Mouse (Mus musculus) limb, embryonic 14.5 days (tissue): Measurements from ENCODE around the gene Wdr45. TPM values are rescaled to one million over a fixed set of nuclear protein-coding genes. Genes with fewer than 3 reads are reported as not detected.
A peak's percentile ranks its signal among the peaks of the same experiment; 100 is the strongest.
"Not testable (repeated sequence)": the region's sequence is repeated elsewhere in the genome, so short reads cannot be mapped to it uniquely, and the experiment has no call there.

Experiments
- ATAC-seq: fragments of 200-750 bp; cut with Nextera tagmentation; 2 replicates; pipeline ENCODE4 v1.8.0; 2017; ENCODE audit warnings: low read depth, moderate number of reproducible peaks, moderate TSS enrichment; ENCODE audit not compliant: low FRiP score
- DNase-seq: peaks from one replicate; pipeline ENCODE4 v3.0.0-alpha.2; 2015; ENCODE audit warnings: low spot score
- H3K27ac ChIP-seq: fragments of 300-500 bp; sonication (generic); replicated peaks from 2 replicates; pipeline ENCODE4 v1.5.1; 2014; ENCODE audit warnings: low read depth, mild to moderate bottlenecking, low read length, moderate library complexity, mixed read lengths
- H3K27me3 ChIP-seq: fragments of 300-500 bp; sonication (generic); 2 replicates; pipeline ENCODE4 v1.6.1; 2014; ENCODE audit warnings: low read length, mixed read lengths; ENCODE audit not compliant: control insufficient read depth, insufficient read depth
- H3K36me3 ChIP-seq: fragments of 300-500 bp; sonication (generic); 2 replicates; pipeline ENCODE4 v1.6.1; 2014; ENCODE audit warnings: mild to moderate bottlenecking, low read length, moderate library complexity, mixed read lengths; ENCODE audit not compliant: control insufficient read depth, insufficient read depth
- H3K4me1 ChIP-seq: fragments of 300-500 bp; sonication (generic); 2 replicates; pipeline ENCODE4 v1.6.1; 2014; ENCODE audit warnings: antibody characterized with exemption, low read length, mixed read lengths; ENCODE audit not compliant: control insufficient read depth, insufficient read depth
- H3K4me2 ChIP-seq: fragments of 300-500 bp; sonication (generic); replicated peaks from 2 replicates; pipeline ENCODE4 v1.6.1; 2014; ENCODE audit warnings: low read depth, mild to moderate bottlenecking, low read length, moderate library complexity; ENCODE audit not compliant: severe bottlenecking
- H3K4me3 ChIP-seq: fragments of 300-500 bp; sonication (generic); replicated peaks from 2 replicates; pipeline ENCODE4 v1.5.1; 2014; ENCODE audit warnings: low read length
- H3K9ac ChIP-seq: fragments of 300-500 bp; sonication (generic); 2 replicates; pipeline ENCODE4 v1.6.1; 2014; ENCODE audit warnings: mild to moderate bottlenecking, low read depth, low read length, moderate library complexity; ENCODE audit not compliant: severe bottlenecking
- H3K9me3 ChIP-seq: fragments of 300-500 bp; sonication (generic); 2 replicates; pipeline ENCODE4 v1.6.1; 2016; ENCODE audit warnings: low read length; ENCODE audit not compliant: control insufficient read depth
- POLR2A ChIP-seq: fragments of 200-500 bp; IDR thresholded peaks from 2 replicates; pipeline ENCODE4 v1.8.0; 2012; ENCODE audit warnings: inconsistent platforms, mild to moderate bottlenecking, moderate library complexity, borderline replicate concordance; ENCODE audit not compliant: insufficient read depth, insufficient read length; ENCODE audit errors: extremely low read depth
- WGBS: fragments of 180-500 bp; shearing (Covaris S2); extraction: QIAGEN DNeasy Blood & Tissue Kit; methylation state at CpG from one replicate; pipeline ENCODE4 v1.1.7; 2014; 5-methylcytosine and 5-hydroxymethylcytosine counted together
- polyA plus RNA-seq, 2 experiments: library from polyadenylated mRNA; depleted of rRNA in 1 of 2; stranded (reverse) in 1 of 2; unstranded in 1 of 2; fragments of >200 nt; fragmentation: Nextera tagmentation in 1 of 2; extraction: Ambion mirVana in 1 of 2; gene quantifications; 2 replicates each; pipeline versions ENCODE4 v1.2.1 to v1.2.3; 2012 to 2014

The Wdr45 gene
- polyA plus RNA-seq, 2 experiments, result 20.4 to 48.6 TPM

- Histone ChIP-seq H3K4me3 (peak overlapping the region; percentile 55), H3K36me3 (no peaks in the 10 kb centered on the region), H3K4me1 (no peaks in the 10 kb centered on the region), H3K9me3 (no peaks in the 10 kb centered on the region), H3K4me2 (peak overlapping the region; percentile 31), H3K27ac (no peak overlapping the region), H3K27me3 (no peaks in the 10 kb centered on the region), H3K9ac (no peak overlapping the region)
- ATAC-seq (0 out of 2 replicates have a peak, but pooled peaks have one; percentile 5), DNase-seq (no peak)
- 49% methylated on average over 6 of the region's 6 CpGs for WGBS
- TF ChIP-seq POLR2A, result no peak
Measured at GRCm38 (mm10) chrX:7696520-7696919, 17.6 kb upstream of the Wdr45 start.

GRCm38 (mm10) chrX:7696954-7697381 is 17.2 kb upstream of the Wdr45 start, which contains the start of gene Gpkow:
Gene Gpkow (plus strand): TSS chrX:7697131.
- Histone ChIP-seq H3K4me3 (peak within 1 kb of the TSS; percentile 55), H3K4me2 (peak within 1 kb of the TSS; percentile 53), H3K9me3 (no peaks in the 10 kb centered on the region), H3K36me3 (no peaks in the 10 kb centered on the region), H3K4me1 (no peaks in the 10 kb centered on the region), H3K27ac (0 out of 2 replicates have a peak within 1 kb of the TSS, but pooled peaks have one; percentile 33), H3K9ac (peak within 1 kb of the TSS; percentile 61), H3K27me3 (no peaks in the 10 kb centered on the region)
- TF ChIP-seq POLR2A, result no peak
- ATAC-seq (peak; percentile 98), DNase-seq (peak; percentile 92)
- WGBS, result 20% methylated on average over 33 of the region's 33 CpGs

GRCm38 (mm10) chrX:7713764-7714134 is 384 bp upstream of the Wdr45 start:
- H3K9ac ChIP-seq, H3K27ac ChIP-seq: not testable (repeated sequence)

GRCm38 (mm10) chrX:7716058-7716457 is 1.9 kb downstream of the Wdr45 start:
- not testable (repeated sequence) for ATAC-seq, H3K9ac ChIP-seq, H3K27ac ChIP-seq, H3K9me3 ChIP-seq, H3K4me3 ChIP-seq, DNase-seq, H3K36me3 ChIP-seq, H3K4me1 ChIP-seq, H3K27me3 ChIP-seq, H3K4me2 ChIP-seq
- 24% methylated on average over 1 of the region's 1 CpGs for WGBS

More at GRCm38 (mm10) chrX:7713764-7714134, 384 bp upstream of the Wdr45 start:
- Histone ChIP-seq H3K4me3 (peak overlapping the region; percentile 35), H3K4me2 (peak overlapping the region; percentile 44)
- not testable (repeated sequence) for H3K4me1 ChIP-seq, H3K27me3 ChIP-seq, H3K9me3 ChIP-seq, H3K36me3 ChIP-seq, DNase-seq
- ATAC-seq, result 0 out of 2 replicates have a peak, but pooled peaks have one; percentile 9
- WGBS, result 27% methylated on average over 5 of the region's 12 CpGs

GRCm38 (mm10) chrX:7721514-7722281 is 7.6 kb downstream of the Wdr45 start, which contains the start of gene Gm45208:
Gene Gm45208 (plus strand): TSS chrX:7722245.
- 18% methylated on average over 22 of the region's 22 CpGs for WGBS
- TF ChIP-seq POLR2A, result no peak
- peak; percentile 90 for ATAC-seq

More at GRCm38 (mm10) chrX:7721514-7722281, 7.6 kb downstream of the Wdr45 start, which contains the start of gene Gm45208:
- peak; percentile 86 for DNase-seq
- no peaks in the 10 kb centered on the region for H3K9me3 ChIP-seq
- H3K4me1 ChIP-seq, result 0 out of 2 replicates have a peak, but pooled peaks cover 3% of the 10 kb centered on the region
- peak within 1 kb of the TSS; percentile 87 for H3K27ac ChIP-seq
- H3K9ac ChIP-seq, result peak within 1 kb of the TSS; percentile 64
- peak within 1 kb of the TSS; percentile 66 for H3K4me2 ChIP-seq
- H3K36me3 ChIP-seq, result 0 out of 2 replicates have a peak, but pooled peaks cover 3% of the 10 kb centered on the region
- H3K4me3 ChIP-seq, result peak within 1 kb of the TSS; percentile 50
- no peaks in the 10 kb centered on the region for H3K27me3 ChIP-seq
